Mouse (Mus musculus): ENCODE measurements at regions not wholly inside any gene's neighbourhood (a gene's known extent, or its start where the extent isn't known, plus 50 kb on each side); places are given as distances from the start of the nearest gene placed in this dataset.

- Histone ChIP-seq H3K4me1 (ENCODE audit: control insufficient read depth, insufficient read depth, low read length) (no peaks in the 10 kb centered on the region), H3K27ac (ENCODE audit: insufficient read depth, low read length) (no peak overlapping the region; the same call in 1 of the 2 replicates), H3K4me3 (ENCODE audit: insufficient read depth, low read length) (no peak overlapping the region)
- no peak for TF ChIP-seq CTCF (IDR thresholded peaks at IDR 0.05; ENCODE audit: borderline replicate concordance, insufficient read depth, low read length)
- TF ChIP-seq POLR2A (IDR thresholded peaks at IDR 0.05; ENCODE audit: low read depth, low read length): no peak
These were observed 138.0 kb upstream of the Klf6 start for GRCm38 (mm10) chr13:5723319-5723718.

- TF ChIP-seq CTCF (IDR thresholded peaks at IDR 0.05; ENCODE audit: borderline replicate concordance, insufficient read depth, low read length): no peak
- no peak for TF ChIP-seq POLR2A (IDR thresholded peaks at IDR 0.05; ENCODE audit: low read depth, low read length)
- H3K27ac ChIP-seq (ENCODE audit: insufficient read depth, low read length): peak overlapping the region; percentile 58
- H3K4me3 ChIP-seq (ENCODE audit: insufficient read depth, low read length): no peak overlapping the region
- H3K4me1 ChIP-seq (ENCODE audit: control insufficient read depth, insufficient read depth, low read length): no peaks in the 10 kb centered on the region
These were observed 136.9 kb upstream of the Klf6 start for GRCm38 (mm10) chr13:5724364-5724763.

GRCm38 (mm10) chr13:5725984-5726383 lies 135.3 kb upstream of the Klf6 start:
- TF ChIP-seq POLR2A (IDR thresholded peaks at IDR 0.05; ENCODE audit: low read depth, low read length) (no peak), CTCF (IDR thresholded peaks at IDR 0.05; ENCODE audit: borderline replicate concordance, insufficient read depth, low read length) (no peak)
- Histone ChIP-seq H3K27ac (ENCODE audit: insufficient read depth, low read length) (peak overlapping the region; percentile 16; the same call in 1 of the 2 replicates), H3K4me3 (ENCODE audit: insufficient read depth, low read length) (no peak overlapping the region), H3K4me1 (ENCODE audit: control insufficient read depth, insufficient read depth, low read length) (no peaks in the 10 kb centered on the region)

- Histone ChIP-seq H3K4me3 (ENCODE audit: insufficient read depth, low read length) (no peak overlapping the region), H3K4me1 (ENCODE audit: control insufficient read depth, insufficient read depth, low read length) (no peaks in the 10 kb centered on the region), H3K27ac (ENCODE audit: insufficient read depth, low read length) (peak overlapping the region; percentile 16; the same call in 1 of the 2 replicates)
- TF ChIP-seq CTCF (IDR thresholded peaks at IDR 0.05; ENCODE audit: borderline replicate concordance, insufficient read depth, low read length): no peak
- no peak for TF ChIP-seq POLR2A (IDR thresholded peaks at IDR 0.05; ENCODE audit: low read depth, low read length)
These were observed 134.8 kb upstream of the Klf6 start for GRCm38 (mm10) chr13:5726446-5726845.

GRCm38 (mm10) chr13:5728172-5728571 lies 133.1 kb upstream of the Klf6 start:
- H3K4me3 ChIP-seq (ENCODE audit: insufficient read depth, low read length): no peak overlapping the region
- TF ChIP-seq CTCF (IDR thresholded peaks at IDR 0.05; ENCODE audit: borderline replicate concordance, insufficient read depth, low read length): no peak
- TF ChIP-seq POLR2A (IDR thresholded peaks at IDR 0.05; ENCODE audit: low read depth, low read length): no peak
- no peak overlapping the region for H3K27ac ChIP-seq (ENCODE audit: insufficient read depth, low read length)
- H3K4me1 ChIP-seq (ENCODE audit: control insufficient read depth, insufficient read depth, low read length): no peaks in the 10 kb centered on the region

- Histone ChIP-seq H3K27ac (ENCODE audit: insufficient read depth, low read length) (no peak overlapping the region), H3K4me3 (ENCODE audit: insufficient read depth, low read length) (no peak overlapping the region), H3K4me1 (ENCODE audit: control insufficient read depth, insufficient read depth, low read length) (no peaks in the 10 kb centered on the region)
- TF ChIP-seq CTCF (IDR thresholded peaks at IDR 0.05; ENCODE audit: borderline replicate concordance, insufficient read depth, low read length) (no peak), POLR2A (IDR thresholded peaks at IDR 0.05; ENCODE audit: low read depth, low read length) (no peak)
These were observed 132.5 kb upstream of the Klf6 start for GRCm38 (mm10) chr13:5728808-5729207.

- no peak overlapping the region for H3K27ac ChIP-seq (ENCODE audit: insufficient read depth, low read length)
- no peak overlapping the region for H3K4me3 ChIP-seq (ENCODE audit: insufficient read depth, low read length)
- no peaks in the 10 kb centered on the region for H3K4me1 ChIP-seq (ENCODE audit: control insufficient read depth, insufficient read depth, low read length)
- TF ChIP-seq CTCF (IDR thresholded peaks at IDR 0.05; ENCODE audit: borderline replicate concordance, insufficient read depth, low read length) (no peak), POLR2A (IDR thresholded peaks at IDR 0.05; ENCODE audit: low read depth, low read length) (no peak)
These were observed 131.7 kb upstream of the Klf6 start for GRCm38 (mm10) chr13:5729426-5730068.

GRCm38 (mm10) chr13:5732206-5732605 lies 129.1 kb upstream of the Klf6 start:
- Histone ChIP-seq H3K4me3 (ENCODE audit: insufficient read depth, low read length) (no peak overlapping the region), H3K27ac (ENCODE audit: insufficient read depth, low read length) (no peak overlapping the region), H3K4me1 (ENCODE audit: control insufficient read depth, insufficient read depth, low read length) (no peaks in the 10 kb centered on the region)
- TF ChIP-seq POLR2A (IDR thresholded peaks at IDR 0.05; ENCODE audit: low read depth, low read length): no peak
- TF ChIP-seq CTCF (IDR thresholded peaks at IDR 0.05; ENCODE audit: borderline replicate concordance, insufficient read depth, low read length): no peak

- Histone ChIP-seq H3K27ac (ENCODE audit: insufficient read depth, low read length) (no peak overlapping the region), H3K4me3 (ENCODE audit: insufficient read depth, low read length) (no peak overlapping the region), H3K4me1 (ENCODE audit: control insufficient read depth, insufficient read depth, low read length) (no peaks in the 10 kb centered on the region)
- TF ChIP-seq CTCF (IDR thresholded peaks at IDR 0.05; ENCODE audit: borderline replicate concordance, insufficient read depth, low read length): no peak
- no peak for TF ChIP-seq POLR2A (IDR thresholded peaks at IDR 0.05; ENCODE audit: low read depth, low read length)
These were observed 126.2 kb upstream of the Klf6 start for GRCm38 (mm10) chr13:5735027-5735624.

- Histone ChIP-seq H3K27ac (ENCODE audit: insufficient read depth, low read length) (no peak overlapping the region), H3K4me3 (ENCODE audit: insufficient read depth, low read length) (no peak overlapping the region), H3K4me1 (ENCODE audit: control insufficient read depth, insufficient read depth, low read length) (no peaks in the 10 kb centered on the region)
- TF ChIP-seq CTCF (IDR thresholded peaks at IDR 0.05; ENCODE audit: borderline replicate concordance, insufficient read depth, low read length) (no peak), POLR2A (IDR thresholded peaks at IDR 0.05; ENCODE audit: low read depth, low read length) (no peak)
These were observed 124.8 kb upstream of the Klf6 start for GRCm38 (mm10) chr13:5736472-5736871.
